Mouse (Mus musculus): ENCODE data around the gene Chadl. TPM values are rescaled to one million over a fixed set of nuclear protein-coding genes. Genes with fewer than 3 reads are reported as not detected.

Chadl gene
- total and polyA plus RNA-seq, 3 experiments, result 0.21 to 0.51 TPM; not detected in 1

DNA sequence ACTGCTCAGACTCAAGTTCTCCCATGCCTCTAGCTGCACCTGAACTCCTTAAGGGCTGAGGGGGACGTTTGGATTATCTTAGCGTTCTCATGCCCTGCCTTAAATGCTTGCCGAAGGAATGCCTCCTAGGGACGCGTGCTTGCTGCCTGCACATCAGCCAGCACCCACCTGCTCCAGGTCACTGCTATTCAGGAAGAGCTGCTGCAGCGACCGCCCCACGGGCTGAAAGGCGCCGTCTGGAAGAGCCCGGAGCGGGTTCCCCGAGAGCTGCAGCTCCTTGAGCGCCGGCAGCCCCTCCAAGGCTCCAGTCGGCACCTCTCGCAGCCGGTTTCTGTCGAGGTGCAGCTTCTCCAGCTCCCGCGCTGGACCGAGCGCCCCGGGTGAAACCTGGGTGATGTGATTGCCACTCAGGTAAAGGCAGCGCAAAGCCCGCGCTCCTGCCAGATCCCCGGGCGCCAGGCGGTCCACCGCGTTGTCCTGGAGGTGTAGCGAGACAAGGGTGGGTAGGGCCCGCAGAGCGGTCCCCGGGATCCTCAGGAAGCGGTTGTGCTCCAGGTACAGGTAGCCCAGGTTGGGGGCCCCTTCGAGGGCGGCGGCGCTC lies 3.6 kb downstream of the Chadl start:
- TF ChIP-seq USF1 (IDR thresholded peaks at IDR 0.05; ENCODE audit: low read depth, low read length) (no peak), EP300 (IDR thresholded peaks at IDR 0.05; ENCODE audit: low read length) (no peak), POLR2AphosphoS2 (IDR thresholded peaks at IDR 0.05; ENCODE audit: low read depth, low read length) (no peak), MAX (IDR thresholded peaks at IDR 0.05; ENCODE audit: low read length) (no peak), TCF12 (IDR thresholded peaks at IDR 0.05; ENCODE audit: low read depth, low read length) (no peak), GABPA (IDR thresholded peaks at IDR 0.05; ENCODE audit: insufficient replicate concordance, low read depth, low read length) (no peak), ETS1 (conservative IDR thresholded peaks at IDR 0.05; ENCODE audit: low read depth, low read length) (no peak), MXI1 (IDR thresholded peaks at IDR 0.05; ENCODE audit: low read depth, low read length) (no peak), JUN (IDR thresholded peaks at IDR 0.05; ENCODE audit: insufficient read depth, low read depth, low read length) (no peak), JUND (conservative IDR thresholded peaks at IDR 0.05; ENCODE audit: low read depth, low read length) (no peak), ZC3H11A (IDR thresholded peaks at IDR 0.05; ENCODE audit: low read depth, low read length) (no peak), POLR2A (IDR thresholded peaks at IDR 0.05; ENCODE audit: low read depth, low read length) (no peak), UBTF (IDR thresholded peaks at IDR 0.05; ENCODE audit: low read depth, low read length) (no peak), CHD2 (IDR thresholded peaks at IDR 0.05; ENCODE audit: low read length) (no peak), ELF1 (IDR thresholded peaks at IDR 0.05; ENCODE audit: low read depth, low read length) (no peak), TBP (conservative IDR thresholded peaks at IDR 0.05; ENCODE audit: low read depth, low read length) (no peak)
- Histone ChIP-seq H3K9me3 (replicated peaks; ENCODE audit: low read length) (peaks cover 7% of the 10 kb centered on the region), H3K9ac (ENCODE audit: insufficient read depth, low read depth) (no peak overlapping the region), H3K4me3 (replicated peaks in 1 of 3; ENCODE audit: low read depth in 2 of 3, low read length in 2 of 3, poor library complexity in 1 of 3) (no peak overlapping the region), H3K79me2 (replicated peaks; ENCODE audit: control insufficient read depth, extremely low read depth, insufficient read depth, poor library complexity, severe bottlenecking) (no peaks in the 10 kb centered on the region), H3K27me3 (replicated peaks) (peaks cover 4% of the 10 kb centered on the region), H3K4me2 (ENCODE audit: insufficient read depth, low read depth, poor library complexity, severe bottlenecking) (no peak overlapping the region), H3K27ac (ENCODE audit: insufficient read depth, low read depth) (no peak overlapping the region), H3K4me1 (ENCODE audit: control insufficient read depth in 1 of 2, insufficient read depth in 2 of 2) (peaks cover 8 to 9% of the 10 kb centered on the region in 2 experiments), H3K36me3 (replicated peaks in 1 of 2; ENCODE audit: control insufficient read depth in 1 of 2, insufficient read depth in 1 of 2, low read length in 1 of 2) (peaks cover 8 to 16% of the 10 kb centered on the region in 2 experiments)
- dilution Hi-C loops (cut with MboI; ENCODE audit: extremely low pct_ligation_motif_present, extremely low pct_unique_long_range_greater_than_20kb, low sequenced_read_pairs), result no loop called here
- no peak for DNase-seq (ENCODE audit: extremely low read depth)
- in situ Hi-C loops (cut with MboI; ENCODE audit: low pct_ligation_motif_present, low pct_unique_long_range_greater_than_20kb, low sequenced_read_pairs), result no loop called here

- no peaks in the 10 kb centered on the region for H3K4me1 ChIP-seq (ENCODE audit: control insufficient read depth in 1 of 2, insufficient read depth in 2 of 2)
- H3K4me2 ChIP-seq (ENCODE audit: insufficient read depth, low read depth, poor library complexity, severe bottlenecking), result no peak overlapping the region
- H3K27ac ChIP-seq (ENCODE audit: insufficient read depth, low read depth), result no peak overlapping the region
- in situ Hi-C loops (cut with MboI; ENCODE audit: low pct_ligation_motif_present, low pct_unique_long_range_greater_than_20kb, low sequenced_read_pairs), result no loop called here
- H3K9ac ChIP-seq (ENCODE audit: insufficient read depth, low read depth), result no peak overlapping the region
- no peak overlapping the region for H3K4me3 ChIP-seq (replicated peaks in 1 of 3; ENCODE audit: low read depth in 2 of 3, low read length in 2 of 3, poor library complexity in 1 of 3)
- DNase-seq (ENCODE audit: extremely low read depth), result no peak
- dilution Hi-C loops (cut with MboI; ENCODE audit: extremely low pct_ligation_motif_present, extremely low pct_unique_long_range_greater_than_20kb, low sequenced_read_pairs), result no loop called here
- no peaks in the 10 kb centered on the region for H3K79me2 ChIP-seq (replicated peaks; ENCODE audit: control insufficient read depth, extremely low read depth, insufficient read depth, poor library complexity, severe bottlenecking)
- H3K9me3 ChIP-seq (replicated peaks; ENCODE audit: low read length), result no peaks in the 10 kb centered on the region
- H3K36me3 ChIP-seq (replicated peaks in 1 of 2; ENCODE audit: control insufficient read depth in 1 of 2, insufficient read depth in 1 of 2, low read length in 1 of 2), result peaks cover 71 to 94% of the 10 kb centered on the region in 2 experiments
- TF ChIP-seq CTCF (conservative IDR thresholded peaks at IDR 0.05 in 1 of 2, IDR thresholded peaks at IDR 0.05 in 1 of 2; ENCODE audit: low read depth in 2 of 2, low read length in 2 of 2) (no peak), POLR2AphosphoS2 (IDR thresholded peaks at IDR 0.05; ENCODE audit: low read depth, low read length) (no peak), E2F4 (IDR thresholded peaks at IDR 0.05; ENCODE audit: insufficient replicate concordance, low read depth, low read length) (no peak), POLR2A (IDR thresholded peaks at IDR 0.05; ENCODE audit: low read depth, low read length) (no peak), MEF2A (IDR thresholded peaks at IDR 0.05; ENCODE audit: borderline replicate concordance, low read depth, low read length) (no peak)
- H3K27me3 ChIP-seq (replicated peaks), result no peaks in the 10 kb centered on the region
Observed at GRCm38 (mm10) chr15:81680301-81680805, 16.7 kb downstream of the Chadl start.

Data from CH12.LX (cell line).